Mouse (Mus musculus) small intestine, adult 2 months (tissue): Measurements from ENCODE around the gene Abcc8.

Source experiments
- CTCF ChIP-seq: fragments of 200-500 bp; IDR thresholded peaks from 2 replicates; pipeline ENCODE4 v1.5.1; 2012; ENCODE audit warnings: low read depth, mild to moderate bottlenecking, control low read depth, inconsistent platforms, low read length, moderate library complexity, mixed read lengths; ENCODE audit not compliant: insufficient replicate concordance, insufficient read length; ENCODE audit errors: extremely low read depth
- POLR2A ChIP-seq: fragments of 200-500 bp; IDR thresholded peaks from 2 replicates; pipeline ENCODE4 v1.6.1; 2012; ENCODE audit warnings: low read depth, mild to moderate bottlenecking, control low read depth, inconsistent platforms, low read length, moderate library complexity

GRCm38 (mm10) chr7:46117035-46117434 lies 62.8 kb downstream of the Abcc8 start:
- TF ChIP-seq CTCF (no peak), POLR2A (no peak)
